11 mouse cellular contexts compared by ENCODE assay signal in genomic region chr15:101438555-101438954, GRCm38 (mm10). TPM values are rescaled to one million over a fixed set of nuclear protein-coding genes. Genes with fewer than 3 reads are reported as not detected.
DNase-seq lines count a peak whose midpoint lies in the region; ATAC-seq and TF ChIP-seq lines count a peak whose summit lies in the region.
"Had no signal": no experiment of that assay in that cellular context is flagged by ENCODE, and none has a peak within 500 bp of the region (broad histone marks: within the 10 kb centered on the region; RNA-seq: fewer than 3 reads in every experiment).

TSS of gene Krt87 (minus strand) at chr15:101438804.

- 0 out of 2 replicates have a peak, but pooled peaks cover 2% of the 10 kb centered on the region for H3K4me1 ChIP-seq in heart, embryonic 11.5 days (ENCODE audit: control insufficient read depth, insufficient read depth, low read length)
- peaks cover 5% of the 10 kb centered on the region; the same call in 1 of the 2 replicates for H3K4me1 ChIP-seq in E14TG2a.4 (replicated peaks; ENCODE audit: low read depth, low read length)
- H3K4me1 ChIP-seq in forebrain, postnatal 0 days (ENCODE audit: insufficient read depth), result peaks cover 5% of the 10 kb centered on the region; the same call in 1 of the 2 replicates
- peaks cover 7% of the 10 kb centered on the region; the same call in 1 of the 2 replicates for H3K4me1 ChIP-seq in midbrain, embryonic 12.5 days

- H3K27ac ChIP-seq in heart, embryonic 11.5 days (ENCODE audit: low read depth, low read length), result no peak within 1 kb of the TSS
- no peak within 1 kb of the TSS for H3K27ac ChIP-seq in forebrain, postnatal 0 days (ENCODE audit: low read depth, low read length)
- no peak within 1 kb of the TSS for H3K27ac ChIP-seq in midbrain, embryonic 12.5 days (replicated peaks)

- no peak for ATAC-seq in heart, embryonic 11.5 days (replicated peaks; ENCODE audit: insufficient number of reproducible peaks, low FRiP score, low TSS enrichment)
- ATAC-seq in forebrain, postnatal 0 days, result peak; percentile 23; the same call in 1 of the 2 replicates
- no peak for ATAC-seq in midbrain, embryonic 12.5 days (ENCODE audit: low FRiP score, low read depth)
- ATAC-seq in CD4-positive, CD25-positive, alpha-beta regulatory T cell, adult 4 months, result no peak

- DNase-seq in heart, postnatal 4 days, result no peak
- no peak for DNase-seq in forebrain, postnatal 0 days
- no peak for DNase-seq in left cerebral cortex, postnatal 25 days (ENCODE audit: low spot score in 2 of 2)
- DNase-seq in layer of hippocampus, adult 18-20 months (ENCODE audit: low spot score in 2 of 2), result no peak
- DNase-seq: left cerebral cortex, postnatal 4 days; right cerebral cortex, adult 18-20 months had no signal

- no peaks in the 10 kb centered on the region for H3K36me3 ChIP-seq in heart, embryonic 11.5 days (ENCODE audit: control insufficient read depth, insufficient read depth, low read length)
- H3K36me3 ChIP-seq in E14TG2a.4 (ENCODE audit: insufficient read depth, low read length), result no peaks in the 10 kb centered on the region
- H3K36me3 ChIP-seq in forebrain, postnatal 0 days (ENCODE audit: insufficient read depth), result no peaks in the 10 kb centered on the region
- H3K36me3 ChIP-seq in midbrain, embryonic 12.5 days, result no peaks in the 10 kb centered on the region

- peak within 1 kb of the TSS; percentile 49 for H3K4me2 ChIP-seq in heart, embryonic 11.5 days
- peak within 1 kb of the TSS; percentile 66 for H3K4me2 ChIP-seq in forebrain, postnatal 0 days (ENCODE audit: low read depth)
- H3K4me2 ChIP-seq in midbrain, embryonic 12.5 days (replicated peaks), result peak within 1 kb of the TSS; percentile 68

- 1% methylated on average over 34 of the region's 34 CpGs for WGBS in heart, embryonic 11.5 days (ENCODE audit: insufficient replicate concordance)
- whole genome bisulfite sequencing in forebrain, postnatal 0 days, result 4% methylated on average over 31 of the region's 34 CpGs
- WGBS in midbrain, embryonic 12.5 days, result 2% methylated on average over 34 of the region's 34 CpGs

- no peak for TF ChIP-seq CTCF in E14TG2a.4 (conservative IDR thresholded peaks at IDR 0.05; ENCODE audit: low read length)
- no peak for TF ChIP-seq CTCF in forebrain, postnatal 0 days (IDR thresholded peaks at IDR 0.05; ENCODE audit: low read depth)

- 0 out of 2 replicates have a peak within 1 kb of the TSS, but pooled peaks have one; percentile 34 for H3K9ac ChIP-seq in heart, embryonic 11.5 days (ENCODE audit: low read depth, low read length)
- H3K9ac ChIP-seq in forebrain, postnatal 0 days, result peak within 1 kb of the TSS; percentile 40
- peak within 1 kb of the TSS; percentile 49 for H3K9ac ChIP-seq in midbrain, embryonic 12.5 days (replicated peaks)

- intact Hi-C loops in left cerebral cortex, postnatal 25 days (cut with DNase I), result no loop called here

- peak within 1 kb of the TSS; percentile 20; the same call in 1 of the 2 replicates for H3K4me3 ChIP-seq in heart, embryonic 11.5 days (ENCODE audit: low read depth, low read length)
- H3K4me3 ChIP-seq in E14TG2a.4 (replicated peaks; ENCODE audit: low read length), result peak within 1 kb of the TSS; percentile 65
- H3K4me3 ChIP-seq in forebrain, postnatal 0 days (ENCODE audit: low read depth, low read length), result peak within 1 kb of the TSS; percentile 31
- H3K4me3 ChIP-seq in midbrain, embryonic 12.5 days, result peak within 1 kb of the TSS; percentile 39

- peaks cover 39% of the 10 kb centered on the region for H3K27me3 ChIP-seq in heart, embryonic 11.5 days (ENCODE audit: control insufficient read depth, insufficient read depth, low read length)
- peaks cover 53% of the 10 kb centered on the region for H3K27me3 ChIP-seq in E14TG2a.4 (ENCODE audit: insufficient read depth, low read length)
- no peaks in the 10 kb centered on the region for H3K27me3 ChIP-seq in forebrain, postnatal 0 days (ENCODE audit: insufficient read depth, low read length)
- H3K27me3 ChIP-seq in midbrain, embryonic 12.5 days, result peaks cover 38% of the 10 kb centered on the region

- no peaks in the 10 kb centered on the region for H3K9me3 ChIP-seq in heart, embryonic 11.5 days (replicated peaks; ENCODE audit: control insufficient read depth, low read length)
- H3K9me3 ChIP-seq in E14TG2a.4 (ENCODE audit: low read length), result peaks cover 13% of the 10 kb centered on the region
- no peaks in the 10 kb centered on the region for H3K9me3 ChIP-seq in forebrain, postnatal 0 days (ENCODE audit: low read length)
- no peaks in the 10 kb centered on the region for H3K9me3 ChIP-seq in midbrain, embryonic 12.5 days

RNA-seq across cellular contexts. Expression of gene Krt87, which starts in this region (rescaled TPM):
- polyA plus RNA-seq in heart, embryonic 11.5 days (2014; fragmentation: Nextera tagmentation; extraction: Ambion mirVana), result not detected in 2 replicates
- total RNA-seq in heart, postnatal 4 days (2021), result not detected
- 0.15 and 0.52 TPM in 2 replicates for total RNA-seq in forebrain, postnatal 0 days (2014; rRNA removed)
- 0.36 and 0.38 TPM in 2 replicates for polyA plus RNA-seq in forebrain, postnatal 0 days (2015; fragmentation: Nextera tagmentation; extraction: Ambion mirVana)
- polyA plus RNA-seq in midbrain, embryonic 12.5 days (2016; fragmentation: Nextera tagmentation; extraction: Ambion mirVana), result 0.15 and 0.22 TPM in 2 replicates
- not detected for total RNA-seq in left cerebral cortex, postnatal 25 days (2021)
- polyA plus RNA-seq in CD4-positive, CD25-positive, alpha-beta regulatory T cell, adult 4 months (2017; shearing (Covaris generic)), result 1 to 10 TPM in 1 of 2 experiments, under 1 TPM in 1; 0.66 to 1.1 TPM
- total RNA-seq in layer of hippocampus, adult 18-20 months (2021), result under 1 TPM; 0.18 to 0.40 TPM
- total RNA-seq: adrenal gland, adult 18-20 months had no signal

Comparison
In these comparisons a context has a peak if more than half of its experiments do, and no peak if none do; other contexts are left out.
1. Peak in ATAC-seq, H3K4me3 ChIP-seq, H3K9ac ChIP-seq and H3K4me2 ChIP-seq in forebrain, postnatal 0 days; RNA of the gene not detected or under 1 TPM.